Mouse (Mus musculus) neural tube, embryonic 13.5 days (tissue): ENCODE data around the gene Clec1a. TPM values are rescaled to one million over a fixed set of nuclear protein-coding genes. Genes with fewer than 3 reads are reported as not detected.

Experiments used
- ATAC-seq: fragments of 200-750 bp; cut with Nextera tagmentation; 2 replicates; pipeline ENCODE4 v1.8.0; 2017; ENCODE audit warnings: low read depth, mild to moderate bottlenecking, moderate TSS enrichment, moderate library complexity
- H3K27ac ChIP-seq: fragments of 300-500 bp; sonication (generic); replicated peaks from 2 replicates; pipeline ENCODE4 v1.5.1; 2015; ENCODE audit warnings: moderate library complexity, mild to moderate bottlenecking, inconsistent platforms
- H3K27me3 ChIP-seq: fragments of 300-500 bp; sonication (generic); 2 replicates; pipeline ENCODE4 v1.6.1; 2015; ENCODE audit warnings: mild to moderate bottlenecking, inconsistent platforms
- H3K36me3 ChIP-seq: fragments of 300-500 bp; sonication (generic); 2 replicates; pipeline ENCODE4 v1.6.1; 2015; ENCODE audit warnings: mild to moderate bottlenecking, inconsistent platforms
- H3K4me1 ChIP-seq: fragments of 300-500 bp; sonication (generic); replicated peaks from 2 replicates; pipeline ENCODE4 v1.6.1; 2015; ENCODE audit warnings: inconsistent platforms
- H3K4me2 ChIP-seq: fragments of 300-500 bp; sonication (generic); 2 replicates; pipeline ENCODE4 v1.6.1; 2015; ENCODE audit warnings: inconsistent platforms, mild to moderate bottlenecking, moderate library complexity
- H3K4me3 ChIP-seq: fragments of 300-500 bp; sonication (generic); 2 replicates; pipeline ENCODE4 v1.5.1; 2015; ENCODE audit warnings: mild to moderate bottlenecking, inconsistent platforms
- H3K9ac ChIP-seq: fragments of 300-500 bp; sonication (generic); 2 replicates; pipeline ENCODE4 v1.6.1; 2015; ENCODE audit warnings: moderate library complexity, mild to moderate bottlenecking, inconsistent platforms
- H3K9me3 ChIP-seq: fragments of 300-500 bp; sonication (generic); 2 replicates; pipeline ENCODE4 v1.6.1; 2016; ENCODE audit warnings: inconsistent platforms
- WGBS: fragments of 180-500 bp; shearing (Covaris S2); methylation state at CpG from one replicate; pipeline ENCODE4 v1.1.7; 2015; 5-methylcytosine and 5-hydroxymethylcytosine counted together
- polyA plus RNA-seq: library from polyadenylated mRNA; unstranded; fragments of >200 nt; fragmentation: Nextera tagmentation; extraction: Ambion mirVana; gene quantifications from 2 replicates; pipeline ENCODE4 v1.2.1, GENCODE M21; 2015

Clec1a gene
- polyA plus RNA-seq, 1 experiment from 2014 or later = 1.4 TPM

- Histone ChIP-seq H3K4me2 (no peak overlapping the region), H3K9ac (no peak overlapping the region), H3K36me3 (no peaks in the 10 kb centered on the region), H3K27ac (no peak overlapping the region), H3K4me1 (no peaks in the 10 kb centered on the region), H3K27me3 (no peaks in the 10 kb centered on the region), H3K9me3 (no peaks in the 10 kb centered on the region), H3K4me3 (no peak overlapping the region)
- no peak for ATAC-seq
- WGBS = 56% methylated on average over 5 of the region's 5 CpGs
Measured at GRCm38 (mm10) chr6:129434239-129434638, 17.6 kb downstream of the Clec1a start.

- ATAC-seq = no peak
- no peaks in the 10 kb centered on the region for H3K27me3 ChIP-seq
- peaks cover 12% of the 10 kb centered on the region; the same call in 1 of the 2 replicates for H3K4me1 ChIP-seq
- H3K9me3 ChIP-seq = no peaks in the 10 kb centered on the region
- H3K36me3 ChIP-seq = no peaks in the 10 kb centered on the region
- no peak overlapping the region for H3K27ac ChIP-seq
- H3K4me3 ChIP-seq = no peak overlapping the region
- 82% methylated on average over 4 of the region's 4 CpGs for WGBS
- H3K9ac ChIP-seq = no peak overlapping the region
- no peak overlapping the region for H3K4me2 ChIP-seq
Measured at GRCm38 (mm10) chr6:129427281-129427680, 24.5 kb downstream of the Clec1a start.

GRCm38 (mm10) chr6:129425812-129426211, 26.0 kb downstream of the Clec1a start:
- no peaks in the 10 kb centered on the region for H3K9me3 ChIP-seq
- no peak overlapping the region for H3K27ac ChIP-seq
- no peak for ATAC-seq
- H3K9ac ChIP-seq = no peak overlapping the region
- no peaks in the 10 kb centered on the region for H3K36me3 ChIP-seq
- no peak overlapping the region for H3K4me3 ChIP-seq
- H3K4me1 ChIP-seq = peaks cover 12% of the 10 kb centered on the region; the same call in 1 of the 2 replicates
- H3K27me3 ChIP-seq = no peaks in the 10 kb centered on the region
- WGBS = 34% methylated on average over 5 of the region's 5 CpGs
- H3K4me2 ChIP-seq = no peak overlapping the region

- Histone ChIP-seq H3K4me3 (no peak overlapping the region), H3K4me1 (peaks cover 12% of the 10 kb centered on the region; the same call in 1 of the 2 replicates), H3K4me2 (no peak overlapping the region), H3K9me3 (no peaks in the 10 kb centered on the region), H3K9ac (no peak overlapping the region), H3K27ac (no peak overlapping the region), H3K36me3 (no peaks in the 10 kb centered on the region), H3K27me3 (no peaks in the 10 kb centered on the region)
- 84% methylated on average over 5 of the region's 5 CpGs for WGBS
- ATAC-seq = 0 out of 2 replicates have a peak, but pooled peaks have one; percentile 55
Measured at GRCm38 (mm10) chr6:129425217-129425616, 26.6 kb downstream of the Clec1a start.

GRCm38 (mm10) chr6:129423734-129424072, 28.1 kb downstream of the Clec1a start:
- no peaks in the 10 kb centered on the region for H3K9me3 ChIP-seq
- H3K36me3 ChIP-seq = no peaks in the 10 kb centered on the region
- no peaks in the 10 kb centered on the region for H3K27me3 ChIP-seq
- no peak overlapping the region for H3K9ac ChIP-seq
- ATAC-seq = peak; percentile 83
- peaks cover 12% of the 10 kb centered on the region; the same call in 1 of the 2 replicates for H3K4me1 ChIP-seq
- H3K27ac ChIP-seq = peak overlapping the region; percentile 69; the same call in 1 of the 2 replicates
- WGBS = 17% methylated on average over 1 of the region's 1 CpGs
- H3K4me2 ChIP-seq = 0 out of 2 replicates have a peak overlapping the region, but pooled peaks have one; percentile 19
- no peak overlapping the region for H3K4me3 ChIP-seq

GRCm38 (mm10) chr6:129423040-129423733, 28.6 kb downstream of the Clec1a start:
- WGBS = 67% methylated on average over 4 of the region's 4 CpGs
- Histone ChIP-seq H3K27me3 (no peaks in the 10 kb centered on the region), H3K4me3 (no peak overlapping the region), H3K36me3 (no peaks in the 10 kb centered on the region), H3K4me2 (0 out of 2 replicates have a peak overlapping the region, but pooled peaks have one; percentile 19), H3K4me1 (peaks cover 12% of the 10 kb centered on the region; the same call in 1 of the 2 replicates), H3K9ac (no peak overlapping the region), H3K9me3 (no peaks in the 10 kb centered on the region), H3K27ac (peak overlapping the region; percentile 69)
- peak; percentile 58; the same call in 1 of the 2 replicates for ATAC-seq

GRCm38 (mm10) chr6:129422311-129422710, 29.5 kb downstream of the Clec1a start:
- H3K4me2 ChIP-seq = no peak overlapping the region
- WGBS = 91% methylated on average over 3 of the region's 3 CpGs

GRCm38 (mm10) chr6:129414177-129414576, 37.6 kb downstream of the Clec1a start:
- Histone ChIP-seq H3K36me3 (no peaks in the 10 kb centered on the region), H3K4me1 (no peaks in the 10 kb centered on the region), H3K27me3 (no peaks in the 10 kb centered on the region), H3K4me3 (no peak overlapping the region), H3K4me2 (no peak overlapping the region), H3K9me3 (no peaks in the 10 kb centered on the region), H3K27ac (no peak overlapping the region), H3K9ac (no peak overlapping the region)
- WGBS = 79% methylated on average over 1 of the region's 1 CpGs
- no peak for ATAC-seq

More at GRCm38 (mm10) chr6:129422311-129422710, 29.5 kb downstream of the Clec1a start:
- Histone ChIP-seq H3K27ac (no peak overlapping the region), H3K4me1 (peaks cover 12% of the 10 kb centered on the region; the same call in 1 of the 2 replicates), H3K4me3 (no peak overlapping the region), H3K36me3 (no peaks in the 10 kb centered on the region), H3K9ac (no peak overlapping the region), H3K9me3 (no peaks in the 10 kb centered on the region), H3K27me3 (no peaks in the 10 kb centered on the region)
- ATAC-seq = no peak

- Histone ChIP-seq H3K9ac (no peak within 1 kb of the TSS), H3K4me3 (no peak within 1 kb of the TSS), H3K9me3 (no peaks in the 10 kb centered on the region), H3K27me3 (no peaks in the 10 kb centered on the region), H3K36me3 (no peaks in the 10 kb centered on the region), H3K27ac (no peak within 1 kb of the TSS), H3K4me2 (no peak within 1 kb of the TSS), H3K4me1 (no peaks in the 10 kb centered on the region)
- 86% methylated on average over 2 of the region's 2 CpGs for WGBS
- no peak for ATAC-seq
Measured at GRCm38 (mm10) chr6:129408562-129408961, 43.2 kb downstream of the Clec1a start, which contains the start of gene Clec9a. Gene Clec9a (plus strand): TSS chr6:129408862.

GRCm38 (mm10) chr6:129407324-129407723, 44.5 kb downstream of the Clec1a start:
- Histone ChIP-seq H3K9me3 (no peaks in the 10 kb centered on the region), H3K4me3 (no peak overlapping the region), H3K9ac (no peak overlapping the region), H3K4me1 (no peaks in the 10 kb centered on the region), H3K4me2 (no peak overlapping the region), H3K36me3 (no peaks in the 10 kb centered on the region), H3K27me3 (no peaks in the 10 kb centered on the region), H3K27ac (no peak overlapping the region)
- ATAC-seq = no peak
- WGBS = 62% methylated on average over 2 of the region's 2 CpGs

GRCm38 (mm10) chr6:129405999-129406398, 45.8 kb downstream of the Clec1a start:
- no peak for ATAC-seq
- Histone ChIP-seq H3K36me3 (no peaks in the 10 kb centered on the region), H3K27me3 (no peaks in the 10 kb centered on the region), H3K4me1 (no peaks in the 10 kb centered on the region), H3K9ac (no peak overlapping the region), H3K4me3 (no peak overlapping the region), H3K4me2 (no peak overlapping the region), H3K9me3 (no peaks in the 10 kb centered on the region), H3K27ac (no peak overlapping the region)

- H3K9me3 ChIP-seq = no peaks in the 10 kb centered on the region
- no peak overlapping the region for H3K9ac ChIP-seq
- no peak overlapping the region for H3K27ac ChIP-seq
- no peaks in the 10 kb centered on the region for H3K4me1 ChIP-seq
- no peaks in the 10 kb centered on the region for H3K27me3 ChIP-seq
- WGBS = 85% methylated on average over 6 of the region's 6 CpGs
- no peak overlapping the region for H3K4me2 ChIP-seq
- no peak overlapping the region for H3K4me3 ChIP-seq
- H3K36me3 ChIP-seq = no peaks in the 10 kb centered on the region
- no peak for ATAC-seq
Measured at GRCm38 (mm10) chr6:129403391-129403790, 48.4 kb downstream of the Clec1a start.

GRCm38 (mm10) chr6:129402404-129402803, 49.4 kb downstream of the Clec1a start:
- H3K9ac ChIP-seq = no peak overlapping the region
- no peak overlapping the region for H3K4me2 ChIP-seq
- no peak for ATAC-seq
- no peaks in the 10 kb centered on the region for H3K36me3 ChIP-seq
- WGBS = 97% methylated on average over 2 of the region's 2 CpGs
- H3K4me1 ChIP-seq = no peaks in the 10 kb centered on the region
- H3K9me3 ChIP-seq = no peaks in the 10 kb centered on the region
- H3K27ac ChIP-seq = no peak overlapping the region
- no peak overlapping the region for H3K4me3 ChIP-seq
- no peaks in the 10 kb centered on the region for H3K27me3 ChIP-seq
